Mouse (Mus musculus) intestine, postnatal 0 days (tissue): ENCODE measurements around the gene Cited4. TPM values are rescaled to one million over a fixed set of nuclear protein-coding genes. Genes with fewer than 3 reads are reported as not detected.

Experiments
- ATAC-seq: fragments of 200-750 bp; cut with Nextera tagmentation; 2 replicates; pipeline ENCODE4 v1.8.0; 2017; ENCODE audit warnings: mild to moderate bottlenecking, moderate TSS enrichment, moderate library complexity
- H3K27ac ChIP-seq: fragments of 300-500 bp; sonication (generic); 2 replicates; pipeline ENCODE4 v1.5.1; 2014; ENCODE audit warnings: mild to moderate bottlenecking, low read depth, low read length, moderate library complexity
- H3K27me3 ChIP-seq: fragments of 300-500 bp; sonication (generic); replicated peaks from 2 replicates; pipeline ENCODE4 v1.6.1; 2014; ENCODE audit warnings: low read length, mixed read lengths; ENCODE audit not compliant: control insufficient read depth, insufficient read depth
- H3K36me3 ChIP-seq: fragments of 300-500 bp; sonication (generic); 2 replicates; pipeline ENCODE4 v1.6.1; 2014; ENCODE audit warnings: mild to moderate bottlenecking, moderate library complexity; ENCODE audit not compliant: control insufficient read depth, insufficient read depth
- H3K4me1 ChIP-seq: fragments of 300-500 bp; sonication (generic); replicated peaks from 2 replicates; pipeline ENCODE4 v1.6.1; 2014; ENCODE audit warnings: antibody characterized with exemption, low read length, mixed read lengths; ENCODE audit not compliant: control insufficient read depth, insufficient read depth
- H3K4me2 ChIP-seq: fragments of 300-500 bp; sonication (generic); replicated peaks from 2 replicates; pipeline ENCODE4 v1.6.1; 2014; ENCODE audit warnings: low read depth, mild to moderate bottlenecking, moderate library complexity
- H3K4me3 ChIP-seq: fragments of 300-500 bp; sonication (generic); 2 replicates; pipeline ENCODE4 v1.5.1; 2014; ENCODE audit warnings: low read depth, low read length
- H3K9ac ChIP-seq: fragments of 300-500 bp; sonication (generic); 2 replicates; pipeline ENCODE4 v1.6.1; 2014; ENCODE audit warnings: mild to moderate bottlenecking, low read depth, low read length
- H3K9me3 ChIP-seq: fragments of 300-500 bp; sonication (generic); 2 replicates; pipeline ENCODE4 v1.6.1; 2016; ENCODE audit warnings: mixed run types; ENCODE audit not compliant: control insufficient read depth
- CTCF ChIP-seq: sonication (generic); IDR thresholded peaks from 2 replicates; pipeline ENCODE4 v1.5.1; 2016; ENCODE audit warnings: low read depth, mild to moderate bottlenecking, control low read depth, antibody characterized with exemption, moderate library complexity
- WGBS: fragments of 180-500 bp; shearing (Covaris S2); extraction: QIAGEN DNeasy Blood & Tissue Kit; methylation state at CpG from one replicate; pipeline ENCODE4 v1.1.7; 2014; 5-methylcytosine and 5-hydroxymethylcytosine counted together
- polyA plus RNA-seq: library from polyadenylated mRNA; unstranded; fragments of >200 nt; fragmentation: Nextera tagmentation; extraction: Ambion mirVana; gene quantifications from 2 replicates; pipeline ENCODE4 v1.2.1, GENCODE M21; 2015

Gene Cited4
- polyA plus RNA-seq, 1 experiment from 2014 or later, result 1.7 TPM

DNA sequence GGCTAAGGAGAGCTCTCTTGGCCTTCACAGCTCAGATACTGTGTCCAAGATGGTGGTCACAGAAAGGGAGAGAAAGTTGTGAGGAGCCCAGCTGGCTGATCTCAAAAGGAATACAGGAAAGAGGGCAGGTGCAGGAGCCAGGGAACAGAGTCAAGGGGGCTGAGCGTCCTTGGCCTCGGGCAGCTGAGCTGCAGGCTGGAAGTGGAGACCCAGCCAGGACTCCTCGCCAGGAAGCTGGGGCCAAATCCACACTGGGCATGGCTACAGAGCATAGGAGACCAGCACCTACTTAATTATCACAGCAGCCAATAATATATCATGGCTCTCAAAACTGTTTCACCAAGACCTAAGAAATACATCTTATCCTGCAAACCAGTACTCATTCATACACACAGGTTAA is 34.8 kb downstream of the Cited4 start:
- WGBS, result 72% methylated on average over 3 of the region's 3 CpGs
- no peak for TF ChIP-seq CTCF

GRCm38 (mm10) chr4:120702056-120702455 is 35.7 kb downstream of the Cited4 start:
- no peaks in the 10 kb centered on the region for H3K9me3 ChIP-seq
- H3K4me1 ChIP-seq, result no peaks in the 10 kb centered on the region
- no peaks in the 10 kb centered on the region for H3K36me3 ChIP-seq
- no peak for TF ChIP-seq CTCF
- no peak overlapping the region for H3K4me2 ChIP-seq
- no peak overlapping the region for H3K4me3 ChIP-seq
- H3K27me3 ChIP-seq, result 0 out of 2 replicates have a peak, but pooled peaks cover 3% of the 10 kb centered on the region
- no peak overlapping the region for H3K27ac ChIP-seq
- ATAC-seq, result no peak
- H3K9ac ChIP-seq, result no peak overlapping the region
- 83% methylated on average over 8 of the region's 8 CpGs for whole genome bisulfite sequencing

More for the DNA sequence above, 34.8 kb downstream of the Cited4 start:
- no peak overlapping the region for H3K27ac ChIP-seq
- no peak for ATAC-seq
- no peak overlapping the region for H3K4me3 ChIP-seq
- no peaks in the 10 kb centered on the region for H3K9me3 ChIP-seq
- H3K36me3 ChIP-seq, result no peaks in the 10 kb centered on the region
- 0 out of 2 replicates have a peak, but pooled peaks cover 3% of the 10 kb centered on the region for H3K27me3 ChIP-seq
- H3K4me2 ChIP-seq, result no peak overlapping the region
- H3K9ac ChIP-seq, result no peak overlapping the region
- H3K4me1 ChIP-seq, result no peaks in the 10 kb centered on the region

GRCm38 (mm10) chr4:120702511-120702910 is 36.1 kb downstream of the Cited4 start:
- H3K9ac ChIP-seq, result no peak overlapping the region
- WGBS, result 88% methylated on average over 2 of the region's 2 CpGs
- ATAC-seq, result no peak

DNA sequence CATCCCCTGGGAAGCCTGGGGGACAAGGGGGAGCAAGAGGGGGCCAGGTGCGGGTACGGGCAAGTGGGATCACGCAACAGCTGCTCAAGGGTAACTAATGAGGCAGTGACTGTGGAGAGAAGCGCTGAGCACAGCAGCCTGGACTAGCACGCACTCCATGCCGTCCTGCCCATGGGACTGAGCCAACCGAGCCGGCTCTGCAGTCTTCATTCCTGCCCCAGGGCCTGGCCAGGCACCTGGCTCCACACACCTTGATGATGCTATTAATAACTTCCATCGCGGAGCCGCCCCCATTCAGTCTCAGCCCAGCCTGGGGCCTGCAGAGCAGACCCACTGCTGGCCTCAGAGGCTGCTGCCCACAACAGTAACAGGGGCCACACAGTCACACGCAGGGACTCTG is 45.9 kb downstream of the Cited4 start:
- Histone ChIP-seq H3K4me2 (no peak overlapping the region), H3K9me3 (no peaks in the 10 kb centered on the region), H3K4me3 (no peak overlapping the region), H3K27me3 (no peaks in the 10 kb centered on the region), H3K9ac (no peak overlapping the region), H3K4me1 (peaks cover 8% of the 10 kb centered on the region), H3K36me3 (no peaks in the 10 kb centered on the region), H3K27ac (no peak overlapping the region)
- TF ChIP-seq CTCF, result no peak
- no peak for ATAC-seq
- 71% methylated on average over 12 of the region's 12 CpGs for WGBS

More at GRCm38 (mm10) chr4:120702511-120702910, 36.1 kb downstream of the Cited4 start:
- TF ChIP-seq CTCF, result no peak
- Histone ChIP-seq H3K9me3 (no peaks in the 10 kb centered on the region), H3K4me1 (no peaks in the 10 kb centered on the region), H3K27me3 (0 out of 2 replicates have a peak, but pooled peaks cover under 1% of the 10 kb centered on the region), H3K27ac (no peak overlapping the region), H3K36me3 (no peaks in the 10 kb centered on the region), H3K4me3 (no peak overlapping the region), H3K4me2 (no peak overlapping the region)

DNA sequence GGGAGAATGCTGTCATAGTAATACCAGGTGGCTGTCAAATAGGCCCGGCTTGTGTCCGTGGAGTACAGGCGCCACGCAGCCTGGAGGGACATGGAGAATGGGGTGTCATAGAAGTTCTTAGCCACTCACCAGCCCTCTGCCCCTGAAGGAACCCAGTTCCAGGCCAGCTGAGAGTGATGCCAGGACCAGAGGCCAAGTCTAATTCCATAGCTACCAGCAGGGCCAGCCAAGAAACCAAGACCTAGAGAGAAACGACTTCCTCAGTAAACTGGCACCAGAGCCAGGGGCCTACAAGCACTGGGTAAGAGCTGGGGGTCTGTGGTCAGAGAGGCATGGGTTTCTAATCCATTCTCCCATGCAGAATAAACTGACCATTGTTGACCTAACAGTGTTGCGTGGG is 46.6 kb downstream of the Cited4 start:
- H3K9me3 ChIP-seq, result no peaks in the 10 kb centered on the region
- H3K4me1 ChIP-seq, result peaks cover 8% of the 10 kb centered on the region
- H3K27me3 ChIP-seq, result no peaks in the 10 kb centered on the region
- WGBS, result 90% methylated on average over 6 of the region's 6 CpGs
- no peak overlapping the region for H3K4me3 ChIP-seq
- H3K4me2 ChIP-seq, result no peak overlapping the region
- no peak overlapping the region for H3K27ac ChIP-seq
- no peak overlapping the region for H3K9ac ChIP-seq
- no peaks in the 10 kb centered on the region for H3K36me3 ChIP-seq
- ATAC-seq, result no peak
- TF ChIP-seq CTCF, result no peak

DNA sequence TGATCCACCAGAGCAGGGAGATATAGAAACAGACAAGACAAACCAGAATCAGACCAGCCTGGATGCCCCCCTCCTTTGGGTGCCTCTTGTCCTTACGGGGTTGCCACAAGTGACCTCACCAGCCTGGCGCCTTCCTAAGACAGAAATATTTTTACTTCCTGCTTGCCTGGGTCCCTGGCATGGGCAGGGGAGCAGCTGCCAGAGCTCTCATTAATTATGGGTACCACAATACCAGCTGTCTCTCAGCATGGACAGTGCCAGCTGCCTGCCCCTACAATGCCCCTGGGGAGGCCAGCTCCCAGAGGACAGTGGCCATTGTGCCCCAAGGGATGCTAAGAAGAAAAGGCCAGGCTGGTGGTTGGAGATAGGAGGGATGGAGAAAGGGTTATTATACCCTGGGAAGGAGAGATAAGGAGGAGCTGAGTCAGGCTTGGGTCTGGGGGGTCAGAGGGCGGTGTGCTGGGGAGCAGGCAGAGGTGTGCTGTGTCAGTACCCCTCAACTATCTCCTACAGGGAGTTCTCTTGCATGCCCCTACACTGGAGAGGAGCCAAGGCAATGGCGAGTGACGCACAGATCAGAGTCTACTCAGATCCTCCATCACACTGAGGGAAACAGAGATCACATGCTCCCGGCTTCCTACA is 47.6 kb downstream of the Cited4 start:
- H3K4me2 ChIP-seq, result no peak overlapping the region
- 65% methylated on average over 6 of the region's 6 CpGs for WGBS
- no peak overlapping the region for H3K27ac ChIP-seq
- H3K9me3 ChIP-seq, result no peaks in the 10 kb centered on the region
- H3K4me3 ChIP-seq, result no peak overlapping the region
- H3K27me3 ChIP-seq, result no peaks in the 10 kb centered on the region
- peaks cover 8% of the 10 kb centered on the region for H3K4me1 ChIP-seq
- no peak for ATAC-seq
- TF ChIP-seq CTCF, result no peak
- no peaks in the 10 kb centered on the region for H3K36me3 ChIP-seq
- H3K9ac ChIP-seq, result no peak overlapping the region
